Mouse (Mus musculus): ENCODE data around the gene Axl. TPM values are rescaled to one million over a fixed set of nuclear protein-coding genes. Genes with fewer than 3 reads are reported as not detected.
A peak's percentile ranks its signal among the peaks of the same experiment; 100 is the strongest.

The Axl gene
- polyA plus RNA-seq, 1 experiment from 2014 or later = 18.1 TPM

GRCm38 (mm10) chr7:25715731-25716271 is 72.7 kb downstream of the Axl start:
- H3K4me1 ChIP-seq = peaks cover 21% of the 10 kb centered on the region
- H3K4me2 ChIP-seq = no peak overlapping the region
- H3K9me3 ChIP-seq (replicated peaks) = no peaks in the 10 kb centered on the region
- H3K36me3 ChIP-seq (ENCODE audit: poor library complexity, severe bottlenecking) = peaks cover 55% of the 10 kb centered on the region
- H3K9ac ChIP-seq = no peak overlapping the region
- no peak for ATAC-seq
- WGBS = 96% methylated on average over 22 of the region's 22 CpGs
- no peak overlapping the region for H3K27ac ChIP-seq
- H3K4me3 ChIP-seq = no peak overlapping the region
- H3K27me3 ChIP-seq = no peaks in the 10 kb centered on the region

- Histone ChIP-seq H3K36me3 (ENCODE audit: poor library complexity, severe bottlenecking) (peaks cover 47% of the 10 kb centered on the region), H3K9me3 (replicated peaks) (no peaks in the 10 kb centered on the region), H3K27ac (no peak overlapping the region), H3K4me3 (no peak overlapping the region), H3K4me2 (no peak overlapping the region), H3K9ac (no peak overlapping the region), H3K4me1 (peaks cover 29% of the 10 kb centered on the region), H3K27me3 (no peaks in the 10 kb centered on the region)
- 94% methylated on average over 8 of the region's 8 CpGs for WGBS
- ATAC-seq = no peak
These were observed 73.9 kb downstream of the Axl start for GRCm38 (mm10) chr7:25714581-25714980.

GRCm38 (mm10) chr7:25712801-25713200 is 75.7 kb downstream of the Axl start:
- no peaks in the 10 kb centered on the region for H3K9me3 ChIP-seq (replicated peaks)
- no peak overlapping the region for H3K27ac ChIP-seq
- H3K27me3 ChIP-seq = 0 out of 2 replicates have a peak, but pooled peaks cover 1% of the 10 kb centered on the region
- H3K36me3 ChIP-seq (ENCODE audit: poor library complexity, severe bottlenecking) = peaks cover 47% of the 10 kb centered on the region
- H3K4me1 ChIP-seq = peaks cover 18% of the 10 kb centered on the region
- H3K9ac ChIP-seq = no peak overlapping the region
- no peak overlapping the region for H3K4me2 ChIP-seq
- 91% methylated on average over 9 of the region's 9 CpGs for WGBS
- no peak overlapping the region for H3K4me3 ChIP-seq
- ATAC-seq = no peak

- peaks cover 47% of the 10 kb centered on the region for H3K36me3 ChIP-seq (ENCODE audit: poor library complexity, severe bottlenecking)
- no peak overlapping the region for H3K4me2 ChIP-seq
- H3K27me3 ChIP-seq = 0 out of 2 replicates have a peak, but pooled peaks cover 5% of the 10 kb centered on the region
- no peak overlapping the region for H3K9ac ChIP-seq
- H3K4me3 ChIP-seq = no peak overlapping the region
- no peaks in the 10 kb centered on the region for H3K9me3 ChIP-seq (replicated peaks)
- WGBS = 53% methylated on average over 7 of the region's 7 CpGs
- peaks cover 14% of the 10 kb centered on the region for H3K4me1 ChIP-seq
- ATAC-seq = no peak
- no peak overlapping the region for H3K27ac ChIP-seq
These were observed 76.7 kb downstream of the Axl start for GRCm38 (mm10) chr7:25711731-25712197.

GRCm38 (mm10) chr7:25711165-25711564 is 77.3 kb downstream of the Axl start:
- Histone ChIP-seq H3K9me3 (replicated peaks) (no peaks in the 10 kb centered on the region), H3K27ac (no peak overlapping the region), H3K36me3 (ENCODE audit: poor library complexity, severe bottlenecking) (peaks cover 46% of the 10 kb centered on the region), H3K9ac (no peak overlapping the region), H3K4me1 (peaks cover 14% of the 10 kb centered on the region), H3K27me3 (0 out of 2 replicates have a peak, but pooled peaks cover 5% of the 10 kb centered on the region), H3K4me3 (no peak overlapping the region), H3K4me2 (no peak overlapping the region)
- WGBS = 69% methylated on average over 5 of the region's 5 CpGs
- ATAC-seq = no peak

GRCm38 (mm10) chr7:25710519-25711130 is 77.9 kb downstream of the Axl start:
- H3K27me3 ChIP-seq = 0 out of 2 replicates have a peak, but pooled peaks cover 5% of the 10 kb centered on the region
- H3K9me3 ChIP-seq (replicated peaks) = no peaks in the 10 kb centered on the region
- ATAC-seq = peak; percentile 50; the same call in 1 of the 2 replicates
- H3K4me1 ChIP-seq = peaks cover 14% of the 10 kb centered on the region
- H3K4me2 ChIP-seq = no peak overlapping the region
- WGBS = 0% methylated on average over 5 of the region's 7 CpGs
- no peak overlapping the region for H3K4me3 ChIP-seq
- H3K9ac ChIP-seq = peak overlapping the region; percentile 46
- H3K27ac ChIP-seq = no peak overlapping the region
- H3K36me3 ChIP-seq (ENCODE audit: poor library complexity, severe bottlenecking) = peaks cover 41% of the 10 kb centered on the region

- WGBS = 24% methylated on average over 12 of the region's 12 CpGs
- H3K4me3 ChIP-seq = no peak overlapping the region
- H3K9ac ChIP-seq = peak overlapping the region; percentile 46; the same call in 1 of the 2 replicates
- peaks cover 14% of the 10 kb centered on the region for H3K4me1 ChIP-seq
- H3K9me3 ChIP-seq (replicated peaks) = no peaks in the 10 kb centered on the region
- H3K4me2 ChIP-seq = peak overlapping the region; percentile 17; the same call in 1 of the 2 replicates
- H3K27me3 ChIP-seq = peaks cover 10% of the 10 kb centered on the region; the same call in 1 of the 2 replicates
- no peak overlapping the region for H3K27ac ChIP-seq
- peaks cover 34% of the 10 kb centered on the region for H3K36me3 ChIP-seq (ENCODE audit: poor library complexity, severe bottlenecking)
- ATAC-seq = peak; percentile 28; the same call in 1 of the 2 replicates
These were observed 78.5 kb downstream of the Axl start for GRCm38 (mm10) chr7:25709961-25710360.

- peaks cover 27% of the 10 kb centered on the region for H3K4me1 ChIP-seq
- H3K4me3 ChIP-seq = no peak overlapping the region
- no peak for ATAC-seq
- H3K9me3 ChIP-seq (replicated peaks) = no peaks in the 10 kb centered on the region
- peaks cover 22% of the 10 kb centered on the region for H3K27me3 ChIP-seq
- no peak overlapping the region for H3K9ac ChIP-seq
- H3K27ac ChIP-seq = no peak overlapping the region
- peaks cover 12% of the 10 kb centered on the region for H3K36me3 ChIP-seq (ENCODE audit: poor library complexity, severe bottlenecking)
- no peak overlapping the region for H3K4me2 ChIP-seq
- 69% methylated on average over 15 of the region's 15 CpGs for WGBS
These were observed 80.8 kb downstream of the Axl start for GRCm38 (mm10) chr7:25707581-25708292.

Small RNAs within 50 kb of the gene (microRNA-seq; reads per million reads assigned to microRNA genes)
- gene Gm24865 = not detected

Other genes with a start within 250 kb of the Axl start
- 0.14 and 0.15 TPM in 2 replicates for gene Ceacam2, start 248.8 kb downstream of the Axl start, polyA plus RNA-seq (2015; fragmentation: Nextera tagmentation; extraction: Ambion mirVana)
- gene Erich4, start 172.8 kb downstream of the Axl start, polyA plus RNA-seq (2015; fragmentation: Nextera tagmentation; extraction: Ambion mirVana) = not detected in 2 replicates
- 25.6 and 27.4 TPM in 2 replicates for gene Dmac2, start 169.3 kb downstream of the Axl start, polyA plus RNA-seq (2015; fragmentation: Nextera tagmentation; extraction: Ambion mirVana)
- 0.67 and 0.69 TPM in 2 replicates for gene B3gnt8, start 162.1 kb downstream of the Axl start, polyA plus RNA-seq (2015; fragmentation: Nextera tagmentation; extraction: Ambion mirVana)
- gene Bckdha, start 129.7 kb downstream of the Axl start, polyA plus RNA-seq (2015; fragmentation: Nextera tagmentation; extraction: Ambion mirVana) = 48.1 and 49.0 TPM in 2 replicates
- gene Exosc5, start 129.5 kb downstream of the Axl start, polyA plus RNA-seq (2015; fragmentation: Nextera tagmentation; extraction: Ambion mirVana) = 54.0 and 55.2 TPM in 2 replicates
- gene Tmem91, start 113.5 kb downstream of the Axl start, polyA plus RNA-seq (2015; fragmentation: Nextera tagmentation; extraction: Ambion mirVana) = 5.2 and 7.5 TPM in 2 replicates
- gene B9d2, start 107.9 kb downstream of the Axl start, polyA plus RNA-seq (2015; fragmentation: Nextera tagmentation; extraction: Ambion mirVana) = 40.2 and 48.4 TPM in 2 replicates
- gene Tgfb1, start 101.7 kb downstream of the Axl start, polyA plus RNA-seq (2015; fragmentation: Nextera tagmentation; extraction: Ambion mirVana) = 0.34 and 0.52 TPM in 2 replicates
- gene Ccdc97, start 69.6 kb downstream of the Axl start, polyA plus RNA-seq (2015; fragmentation: Nextera tagmentation; extraction: Ambion mirVana) = 26.4 and 27.9 TPM in 2 replicates
- 60.8 and 65.0 TPM in 2 replicates for gene Hnrnpul1, start 33.9 kb downstream of the Axl start, polyA plus RNA-seq (2015; fragmentation: Nextera tagmentation; extraction: Ambion mirVana)
- gene Cyp2s1, start 28.2 kb upstream of the Axl start, polyA plus RNA-seq (2015; fragmentation: Nextera tagmentation; extraction: Ambion mirVana) = 0.49 and 0.78 TPM in 2 replicates
- gene Cyp2b10, start 108.9 kb upstream of the Axl start, polyA plus RNA-seq (2015; fragmentation: Nextera tagmentation; extraction: Ambion mirVana) = not detected in 2 replicates